Mouse (Mus musculus): ENCODE measurements around the gene Kcnk3.

- TF ChIP-seq EP300 (IDR thresholded peaks at IDR 0.05; ENCODE audit: low read depth) (no peak), CTCF (IDR thresholded peaks at IDR 0.05; ENCODE audit: low read depth) (no peak)
Measured at GRCm38 (mm10) chr5:30647815-30648560, 60.0 kb downstream of the Kcnk3 start, which contains the start of gene Slc35f6.
